Mouse (Mus musculus) left cerebral cortex, postnatal 25 days (tissue): ENCODE results near the gene Necab3. TPM values are rescaled to one million over a fixed set of nuclear protein-coding genes. Genes with fewer than 3 reads are reported as not detected.

Experiments used
- DNase-seq, 2 experiments: peaks; one replicate each; pipeline ENCODE4 v3.0.0; 2022; ENCODE audit warnings: low spot score in 2 of 2, mixed read lengths in 1 of 2
- intact Hi-C: fragments of 180-260 bp; cut with DNase I; formaldehyde crosslinking; loops from one replicate; pipeline ENCODE4 v1.15.1; 2025
- total RNA-seq, 2 experiments: library from RNA; stranded (reverse); gene quantifications; 2 replicates each; pipeline ENCODE4 v1.2.3; 2021

Necab3 gene
- total RNA-seq, 2 experiments from 2014 or later, result 82.5 to 88.7 TPM

GRCm38 (mm10) chr2:154576876-154577743 lies 18.4 kb upstream of the Necab3 start:
- no peak for DNase-seq
- intact Hi-C loops, result no loop called here

- intact Hi-C loops, result no loop called here
- DNase-seq, result no peak
Measured at GRCm38 (mm10) chr2:154574271-154574670, 15.6 kb upstream of the Necab3 start.

GRCm38 (mm10) chr2:154572996-154573395 lies 14.3 kb upstream of the Necab3 start:
- intact Hi-C loops, result no loop called here
- no peak for DNase-seq

GRCm38 (mm10) chr2:154571976-154572375 lies 13.3 kb upstream of the Necab3 start:
- peak in 1 of 2 experiments; percentile 65 for DNase-seq
- intact Hi-C loops, result no loop called here

- no peak for DNase-seq
- intact Hi-C loops, result no loop called here
Measured at GRCm38 (mm10) chr2:154571266-154571665, 12.6 kb upstream of the Necab3 start.

- intact Hi-C loops, result no loop called here
- DNase-seq, result no peak
Measured at GRCm38 (mm10) chr2:154570666-154571065, 12.0 kb upstream of the Necab3 start.

- DNase-seq, result peak; percentile 93 to 96
- intact Hi-C loops, result no loop called here
Measured at GRCm38 (mm10) chr2:154569836-154570286, 11.2 kb upstream of the Necab3 start, which contains the start of gene E2f1. Gene E2f1, minus strand, starts transcription at chr2:154569892.

- intact Hi-C loops, result no loop called here
- DNase-seq, result peak; percentile 68 to 73
Measured at GRCm38 (mm10) chr2:154569071-154569748, 10.5 kb upstream of the Necab3 start.

- DNase-seq, result no peak
- intact Hi-C loops, result no loop called here
Measured at GRCm38 (mm10) chr2:154568329-154569070, 9.8 kb upstream of the Necab3 start.

- no peak for DNase-seq
- intact Hi-C loops, result no loop called here
Measured at GRCm38 (mm10) chr2:154567766-154568165, 9.1 kb upstream of the Necab3 start.

- no peak for DNase-seq
- intact Hi-C loops, result no loop called here
Measured at GRCm38 (mm10) chr2:154566641-154567040, 8.0 kb upstream of the Necab3 start.

GRCm38 (mm10) chr2:154565562-154565961 lies 6.9 kb upstream of the Necab3 start:
- DNase-seq, result peak in 1 of 2 experiments; percentile 76
- intact Hi-C loops, result no loop called here

- intact Hi-C loops, result no loop called here
- no peak for DNase-seq
Measured at GRCm38 (mm10) chr2:154563612-154564170, 5.0 kb upstream of the Necab3 start.

GRCm38 (mm10) chr2:154557184-154557832 lies 1.4 kb downstream of the Necab3 start:
- DNase-seq, result peak in 1 of 2 experiments; percentile 66
- intact Hi-C loops, result loop anchor here (2.0 kb wide), 1 partner anchor 27 kb away; no protein-coding TSS in a partner anchor

- DNase-seq, result peak in 1 of 2 experiments; percentile 93
- intact Hi-C loops, result loop anchor here (1.0 to 2.0 kb wide), 2 partner anchors 58 to 176 kb away; partner anchors contain the start of genes 4930519P11Rik and Zfp341
Measured at GRCm38 (mm10) chr2:154555235-154555634, 3.5 kb downstream of the Necab3 start.

GRCm38 (mm10) chr2:154552424-154552907 lies 6.2 kb downstream of the Necab3 start:
- intact Hi-C loops, result no loop called here
- DNase-seq, result peak in 1 of 2 experiments; percentile 70

GRCm38 (mm10) chr2:154551927-154552326 lies 6.8 kb downstream of the Necab3 start:
- intact Hi-C loops, result no loop called here
- no peak for DNase-seq

- DNase-seq, result no peak
- intact Hi-C loops, result no loop called here
Measured at GRCm38 (mm10) chr2:154551476-154551875, 7.2 kb downstream of the Necab3 start, which contains the start of gene Actl10. Gene Actl10, plus strand, starts transcription at chr2:154551776.

- intact Hi-C loops, result no loop called here
- no peak for DNase-seq
Measured at GRCm38 (mm10) chr2:154550937-154551336, 7.8 kb downstream of the Necab3 start.
